Mouse (Mus musculus): ENCODE results near the gene Calml3. TPM values are rescaled to one million over a fixed set of nuclear protein-coding genes. Genes with fewer than 3 reads are reported as not detected.
"Not testable (repeated sequence)": the region's sequence is repeated elsewhere in the genome, so short reads cannot be mapped to it uniquely, and the experiment has no call there.

Gene Calml3
- not detected in 2 replicates for polyA plus RNA-seq (2016; fragmentation: Nextera tagmentation; extraction: Ambion mirVana)

GRCm38 (mm10) chr13:3804186-3804585 lies at the start of gene Calml3:
Gene Calml3, minus strand, starts transcription at chr13:3804316.
- Histone ChIP-seq H3K27me3 (no peaks in the 10 kb centered on the region), H3K4me3 (no peak within 1 kb of the TSS), H3K9ac (replicated peaks) (no peak within 1 kb of the TSS), H3K9me3 (no peaks in the 10 kb centered on the region), H3K4me2 (replicated peaks) (no peak within 1 kb of the TSS), H3K4me1 (no peaks in the 10 kb centered on the region), H3K27ac (replicated peaks) (no peak within 1 kb of the TSS), H3K36me3 (no peaks in the 10 kb centered on the region)
- WGBS, result 89% methylated on average over 13 of the region's 13 CpGs
- ATAC-seq (ENCODE audit: low FRiP score, low read depth), result no peak

- Histone ChIP-seq H3K9me3 (no peaks in the 10 kb centered on the region), H3K27ac (replicated peaks) (no peak overlapping the region), H3K4me3 (no peak overlapping the region), H3K27me3 (no peaks in the 10 kb centered on the region), H3K4me1 (no peaks in the 10 kb centered on the region), H3K4me2 (replicated peaks) (no peak overlapping the region), H3K9ac (replicated peaks) (no peak overlapping the region), H3K36me3 (no peaks in the 10 kb centered on the region)
- 85% methylated on average over 1 of the region's 1 CpGs for WGBS
- ATAC-seq (ENCODE audit: low FRiP score, low read depth), result no peak
These were observed 46.2 kb upstream of the Calml3 start for GRCm38 (mm10) chr13:3850330-3850729.

- not testable (repeated sequence) for H3K27ac ChIP-seq (replicated peaks); ATAC-seq (ENCODE audit: low FRiP score, low read depth); H3K27me3 ChIP-seq; H3K4me2 ChIP-seq (replicated peaks); H3K36me3 ChIP-seq; H3K4me1 ChIP-seq; H3K4me3 ChIP-seq; H3K9ac ChIP-seq (replicated peaks); H3K9me3 ChIP-seq
These were observed 36.5 kb upstream of the Calml3 start for GRCm38 (mm10) chr13:3840662-3841061.

GRCm38 (mm10) chr13:3837312-3837807 lies 33.2 kb upstream of the Calml3 start, which contains the start of gene Calm4:
Gene Calm4, plus strand, starts transcription at chr13:3837757.
- not testable (repeated sequence) for H3K4me1 ChIP-seq; H3K4me2 ChIP-seq (replicated peaks); H3K9me3 ChIP-seq; H3K27ac ChIP-seq (replicated peaks); H3K9ac ChIP-seq (replicated peaks); H3K27me3 ChIP-seq; H3K36me3 ChIP-seq; ATAC-seq (ENCODE audit: low FRiP score, low read depth); H3K4me3 ChIP-seq

- H3K4me3 ChIP-seq; H3K4me2 ChIP-seq (replicated peaks); ATAC-seq (ENCODE audit: low FRiP score, low read depth); H3K27me3 ChIP-seq; H3K9ac ChIP-seq (replicated peaks); H3K9me3 ChIP-seq; H3K27ac ChIP-seq (replicated peaks); H3K4me1 ChIP-seq; H3K36me3 ChIP-seq: not testable (repeated sequence)
These were observed 29.5 kb upstream of the Calml3 start for GRCm38 (mm10) chr13:3833644-3834043.

GRCm38 (mm10) chr13:3832450-3832849 lies 28.3 kb upstream of the Calml3 start:
- Histone ChIP-seq H3K9me3 (no peaks in the 10 kb centered on the region), H3K4me3 (no peak overlapping the region), H3K36me3 (no peaks in the 10 kb centered on the region), H3K27ac (replicated peaks) (no peak overlapping the region), H3K4me2 (replicated peaks) (no peak overlapping the region), H3K27me3 (no peaks in the 10 kb centered on the region), H3K9ac (replicated peaks) (no peak overlapping the region), H3K4me1 (no peaks in the 10 kb centered on the region)
- 75% methylated on average over 2 of the region's 2 CpGs for WGBS
- ATAC-seq (ENCODE audit: low FRiP score, low read depth), result no peak

- Histone ChIP-seq H3K27me3 (no peaks in the 10 kb centered on the region), H3K9me3 (no peaks in the 10 kb centered on the region), H3K36me3 (no peaks in the 10 kb centered on the region), H3K4me1 (no peaks in the 10 kb centered on the region), H3K27ac (replicated peaks) (no peak overlapping the region), H3K4me3 (no peak overlapping the region), H3K4me2 (replicated peaks) (no peak overlapping the region), H3K9ac (replicated peaks) (no peak overlapping the region)
- 84% methylated on average over 1 of the region's 1 CpGs for WGBS
- ATAC-seq (ENCODE audit: low FRiP score, low read depth), result no peak
These were observed 27.9 kb upstream of the Calml3 start for GRCm38 (mm10) chr13:3831994-3832393.

- Histone ChIP-seq H3K27ac (replicated peaks) (no peak overlapping the region), H3K9ac (replicated peaks) (no peak overlapping the region), H3K36me3 (no peaks in the 10 kb centered on the region), H3K4me3 (no peak overlapping the region), H3K27me3 (no peaks in the 10 kb centered on the region), H3K9me3 (no peaks in the 10 kb centered on the region), H3K4me1 (no peaks in the 10 kb centered on the region), H3K4me2 (replicated peaks) (no peak overlapping the region)
- ATAC-seq (ENCODE audit: low FRiP score, low read depth), result no peak
- WGBS, result 85% methylated on average over 5 of the region's 5 CpGs
These were observed 27.4 kb upstream of the Calml3 start for GRCm38 (mm10) chr13:3831546-3831945.

- no peak overlapping the region for H3K9ac ChIP-seq (replicated peaks)
- ATAC-seq (ENCODE audit: low FRiP score, low read depth), result no peak
- H3K4me2 ChIP-seq (replicated peaks), result no peak overlapping the region
- no peak overlapping the region for H3K27ac ChIP-seq (replicated peaks)
- H3K36me3 ChIP-seq, result no peaks in the 10 kb centered on the region
- no peaks in the 10 kb centered on the region for H3K9me3 ChIP-seq
- H3K4me1 ChIP-seq, result no peaks in the 10 kb centered on the region
- no peak overlapping the region for H3K4me3 ChIP-seq
- no peaks in the 10 kb centered on the region for H3K27me3 ChIP-seq
These were observed 21.6 kb upstream of the Calml3 start for GRCm38 (mm10) chr13:3825726-3826125.

GRCm38 (mm10) chr13:3822105-3822504 lies 18.0 kb upstream of the Calml3 start:
- no peak overlapping the region for H3K27ac ChIP-seq (replicated peaks)
- no peak overlapping the region for H3K4me2 ChIP-seq (replicated peaks)
- no peaks in the 10 kb centered on the region for H3K27me3 ChIP-seq
- WGBS, result 63% methylated on average over 4 of the region's 4 CpGs
- no peak overlapping the region for H3K4me3 ChIP-seq
- no peak for ATAC-seq (ENCODE audit: low FRiP score, low read depth)
- no peaks in the 10 kb centered on the region for H3K36me3 ChIP-seq
- no peak overlapping the region for H3K9ac ChIP-seq (replicated peaks)
- H3K9me3 ChIP-seq, result no peaks in the 10 kb centered on the region
- no peaks in the 10 kb centered on the region for H3K4me1 ChIP-seq

GRCm38 (mm10) chr13:3818740-3819076 lies 14.6 kb upstream of the Calml3 start:
- Histone ChIP-seq H3K27me3 (no peaks in the 10 kb centered on the region), H3K36me3 (no peaks in the 10 kb centered on the region), H3K9me3 (no peaks in the 10 kb centered on the region), H3K4me1 (no peaks in the 10 kb centered on the region), H3K4me2 (replicated peaks) (no peak overlapping the region), H3K4me3 (no peak overlapping the region), H3K27ac (replicated peaks) (no peak overlapping the region), H3K9ac (replicated peaks) (no peak overlapping the region)
- WGBS, result 88% methylated on average over 2 of the region's 2 CpGs
- no peak for ATAC-seq (ENCODE audit: low FRiP score, low read depth)

- no peak overlapping the region for H3K4me3 ChIP-seq
- H3K4me1 ChIP-seq, result no peaks in the 10 kb centered on the region
- ATAC-seq (ENCODE audit: low FRiP score, low read depth), result no peak
- no peak overlapping the region for H3K27ac ChIP-seq (replicated peaks)
- no peaks in the 10 kb centered on the region for H3K9me3 ChIP-seq
- WGBS, result 84% methylated on average over 5 of the region's 5 CpGs
- no peak overlapping the region for H3K4me2 ChIP-seq (replicated peaks)
- H3K9ac ChIP-seq (replicated peaks), result no peak overlapping the region
- H3K36me3 ChIP-seq, result no peaks in the 10 kb centered on the region
- no peaks in the 10 kb centered on the region for H3K27me3 ChIP-seq
These were observed 14.1 kb upstream of the Calml3 start for GRCm38 (mm10) chr13:3818012-3818739.
